Mouse (Mus musculus): ENCODE measurements around the gene Cxcr4. TPM values are rescaled to one million over a fixed set of nuclear protein-coding genes. Genes with fewer than 3 reads are reported as not detected.
A peak's percentile ranks its signal among the peaks of the same experiment; 100 is the strongest.

The Cxcr4 gene
- polyA plus RNA-seq (2012; rRNA removed): 288 and 315 TPM in 2 replicates

GRCm38 (mm10) chr1:128592211-128592741, at the start of gene Cxcr4:
TSS of gene Cxcr4 (minus strand) at chr1:128592293.
- DNase-seq (ENCODE audit: low read depth in 1 of 2, low spot score in 2 of 2): peak; percentile 87 to 88
- Histone ChIP-seq H3K36me3 (ENCODE audit: control insufficient read depth, insufficient read depth, low read length) (peaks cover 19% of the 10 kb centered on the region), H3K4me3 (ENCODE audit: extremely low read depth, insufficient read depth, insufficient read length) (peak within 1 kb of the TSS; percentile 92), H3K27me3 (ENCODE audit: control insufficient read depth, insufficient read depth, low read length) (no peaks in the 10 kb centered on the region), H3K4me1 (ENCODE audit: control insufficient read depth, insufficient read depth, insufficient read length) (peaks cover 22% of the 10 kb centered on the region; the same call in 1 of the 2 replicates), H3K27ac (ENCODE audit: insufficient read depth, low read length) (peak within 1 kb of the TSS; percentile 99)
- under 1% methylated on average over 27 of the region's 27 CpGs for WGBS
- TF ChIP-seq CTCF (IDR thresholded peaks at IDR 0.05; ENCODE audit: extremely low read depth, insufficient read depth, insufficient read length, insufficient replicate concordance): peak; percentile 61; the same call in 1 of the 2 replicates
- TF ChIP-seq POLR2A (IDR thresholded peaks at IDR 0.05; ENCODE audit: low read depth, low read length): peak; percentile 99

- no peak overlapping the region for H3K27ac ChIP-seq (ENCODE audit: insufficient read depth, low read length)
- no peaks in the 10 kb centered on the region for H3K36me3 ChIP-seq (ENCODE audit: control insufficient read depth, insufficient read depth, low read length)
- no peaks in the 10 kb centered on the region for H3K27me3 ChIP-seq (ENCODE audit: control insufficient read depth, insufficient read depth, low read length)
- H3K4me1 ChIP-seq (ENCODE audit: control insufficient read depth, insufficient read depth, insufficient read length): no peaks in the 10 kb centered on the region; the same call in 1 of the 2 replicates
- H3K4me3 ChIP-seq (ENCODE audit: extremely low read depth, insufficient read depth, insufficient read length): no peak overlapping the region
- no peak for DNase-seq (ENCODE audit: low read depth in 1 of 2, low spot score in 2 of 2)
- 90% methylated on average over 4 of the region's 4 CpGs for WGBS
- no peak for TF ChIP-seq CTCF (IDR thresholded peaks at IDR 0.05; ENCODE audit: extremely low read depth, insufficient read depth, insufficient read length, insufficient replicate concordance)
- TF ChIP-seq POLR2A (IDR thresholded peaks at IDR 0.05; ENCODE audit: low read depth, low read length): no peak
These were observed 47.6 kb upstream of the Cxcr4 start for GRCm38 (mm10) chr1:128639707-128640107.

GRCm38 (mm10) chr1:128637230-128637740, 45.2 kb upstream of the Cxcr4 start:
- DNase-seq (ENCODE audit: low read depth in 1 of 2, low spot score in 2 of 2): no peak
- Histone ChIP-seq H3K4me3 (ENCODE audit: extremely low read depth, insufficient read depth, insufficient read length) (no peak overlapping the region), H3K4me1 (ENCODE audit: control insufficient read depth, insufficient read depth, insufficient read length) (no peaks in the 10 kb centered on the region; the same call in 1 of the 2 replicates), H3K27me3 (ENCODE audit: control insufficient read depth, insufficient read depth, low read length) (no peaks in the 10 kb centered on the region), H3K36me3 (ENCODE audit: control insufficient read depth, insufficient read depth, low read length) (no peaks in the 10 kb centered on the region), H3K27ac (ENCODE audit: insufficient read depth, low read length) (no peak overlapping the region)
- WGBS: 84% methylated on average over 7 of the region's 7 CpGs
- TF ChIP-seq POLR2A (IDR thresholded peaks at IDR 0.05; ENCODE audit: low read depth, low read length) (no peak), CTCF (IDR thresholded peaks at IDR 0.05; ENCODE audit: extremely low read depth, insufficient read depth, insufficient read length, insufficient replicate concordance) (no peak)

- H3K36me3 ChIP-seq (ENCODE audit: control insufficient read depth, insufficient read depth, low read length): no peaks in the 10 kb centered on the region
- H3K27ac ChIP-seq (ENCODE audit: insufficient read depth, low read length): no peak overlapping the region
- TF ChIP-seq POLR2A (IDR thresholded peaks at IDR 0.05; ENCODE audit: low read depth, low read length) (no peak), CTCF (IDR thresholded peaks at IDR 0.05; ENCODE audit: extremely low read depth, insufficient read depth, insufficient read length, insufficient replicate concordance) (no peak)
- no peak overlapping the region for H3K4me3 ChIP-seq (ENCODE audit: extremely low read depth, insufficient read depth, insufficient read length)
- DNase-seq (ENCODE audit: low read depth in 1 of 2, low spot score in 2 of 2): no peak
- WGBS: 79% methylated on average over 10 of the region's 10 CpGs
- H3K4me1 ChIP-seq (ENCODE audit: control insufficient read depth, insufficient read depth, insufficient read length): no peaks in the 10 kb centered on the region; the same call in 1 of the 2 replicates
- no peaks in the 10 kb centered on the region for H3K27me3 ChIP-seq (ENCODE audit: control insufficient read depth, insufficient read depth, low read length)
These were observed 44.5 kb upstream of the Cxcr4 start for GRCm38 (mm10) chr1:128636258-128637229.

GRCm38 (mm10) chr1:128633711-128634379, 41.8 kb upstream of the Cxcr4 start:
- Histone ChIP-seq H3K36me3 (ENCODE audit: control insufficient read depth, insufficient read depth, low read length) (no peaks in the 10 kb centered on the region), H3K27ac (ENCODE audit: insufficient read depth, low read length) (no peak overlapping the region)
- no peak for DNase-seq (ENCODE audit: low read depth in 1 of 2, low spot score in 2 of 2)

GRCm38 (mm10) chr1:128632522-128632921, 40.4 kb upstream of the Cxcr4 start:
- WGBS: 66% methylated on average over 6 of the region's 6 CpGs
- no peak for DNase-seq (ENCODE audit: low read depth in 1 of 2, low spot score in 2 of 2)
- Histone ChIP-seq H3K4me3 (ENCODE audit: extremely low read depth, insufficient read depth, insufficient read length) (no peak overlapping the region), H3K27ac (ENCODE audit: insufficient read depth, low read length) (no peak overlapping the region; the same call in 1 of the 2 replicates), H3K27me3 (ENCODE audit: control insufficient read depth, insufficient read depth, low read length) (no peaks in the 10 kb centered on the region), H3K36me3 (ENCODE audit: control insufficient read depth, insufficient read depth, low read length) (no peaks in the 10 kb centered on the region), H3K4me1 (ENCODE audit: control insufficient read depth, insufficient read depth, insufficient read length) (no peaks in the 10 kb centered on the region; the same call in 1 of the 2 replicates)
- TF ChIP-seq CTCF (IDR thresholded peaks at IDR 0.05; ENCODE audit: extremely low read depth, insufficient read depth, insufficient read length, insufficient replicate concordance) (no peak), POLR2A (IDR thresholded peaks at IDR 0.05; ENCODE audit: low read depth, low read length) (no peak)

More at GRCm38 (mm10) chr1:128633711-128634379, 41.8 kb upstream of the Cxcr4 start:
- TF ChIP-seq CTCF (IDR thresholded peaks at IDR 0.05; ENCODE audit: extremely low read depth, insufficient read depth, insufficient read length, insufficient replicate concordance) (no peak), POLR2A (IDR thresholded peaks at IDR 0.05; ENCODE audit: low read depth, low read length) (no peak)
- Histone ChIP-seq H3K4me1 (ENCODE audit: control insufficient read depth, insufficient read depth, insufficient read length) (no peaks in the 10 kb centered on the region; the same call in 1 of the 2 replicates), H3K27me3 (ENCODE audit: control insufficient read depth, insufficient read depth, low read length) (no peaks in the 10 kb centered on the region), H3K4me3 (ENCODE audit: extremely low read depth, insufficient read depth, insufficient read length) (no peak overlapping the region)
- WGBS: 91% methylated on average over 6 of the region's 6 CpGs
